12 mouse cellular contexts compared by ENCODE assay signal in the genomic region with DNA sequence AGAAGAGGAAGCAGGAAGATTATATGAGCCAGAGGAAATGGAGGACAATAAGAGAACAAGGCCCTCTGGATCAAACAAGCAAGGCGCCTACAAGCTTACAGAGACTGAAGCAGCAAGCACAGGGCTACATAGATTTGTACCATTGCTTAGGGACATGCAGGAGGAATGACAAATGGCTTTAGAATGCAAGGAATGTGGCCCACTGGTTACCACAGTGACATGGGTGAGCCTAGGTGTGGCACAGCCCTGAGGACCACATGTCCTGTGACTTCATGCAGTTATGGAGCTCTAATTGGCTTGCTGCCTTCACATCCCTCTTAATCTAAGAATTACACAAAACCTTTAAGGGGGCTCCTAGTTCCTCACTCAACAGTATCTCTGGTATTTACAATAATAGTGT.
"Had no signal": no experiment of that assay in that cellular context is flagged by ENCODE, and none has a peak within 500 bp of the region (broad histone marks: within the 10 kb centered on the region; RNA-seq: fewer than 3 reads in every experiment).

No protein-coding gene starts in this region.

- DNase-seq: gastrocnemius, postnatal 14 days; gastrocnemius, postnatal 36 days; heart, adult 18-20 months; heart, postnatal 10 days; heart, postnatal 4 days; kidney, adult 18-20 months; kidney, adult 8-10 months; kidney, postnatal 10 days; kidney, postnatal 25 days; layer of hippocampus, adult 9-11 months; liver; liver, embryonic 13.5 days had no signal
